Mouse (Mus musculus): ENCODE data around the gene Mfn2.

The Mfn2 gene

GRCm38 (mm10) chr4:147918459-147919121 lies 14.1 kb upstream of the Mfn2 start:
- peak; percentile 49 to 62 for DNase-seq (ENCODE audit: low spot score in 2 of 2)

GRCm38 (mm10) chr4:147909486-147909885 lies 5.0 kb upstream of the Mfn2 start:
- no peak for DNase-seq (ENCODE audit: low spot score in 2 of 2)

GRCm38 (mm10) chr4:147906230-147906629 lies 1.7 kb upstream of the Mfn2 start:
- no peak for DNase-seq (ENCODE audit: low spot score in 2 of 2)

DNA sequence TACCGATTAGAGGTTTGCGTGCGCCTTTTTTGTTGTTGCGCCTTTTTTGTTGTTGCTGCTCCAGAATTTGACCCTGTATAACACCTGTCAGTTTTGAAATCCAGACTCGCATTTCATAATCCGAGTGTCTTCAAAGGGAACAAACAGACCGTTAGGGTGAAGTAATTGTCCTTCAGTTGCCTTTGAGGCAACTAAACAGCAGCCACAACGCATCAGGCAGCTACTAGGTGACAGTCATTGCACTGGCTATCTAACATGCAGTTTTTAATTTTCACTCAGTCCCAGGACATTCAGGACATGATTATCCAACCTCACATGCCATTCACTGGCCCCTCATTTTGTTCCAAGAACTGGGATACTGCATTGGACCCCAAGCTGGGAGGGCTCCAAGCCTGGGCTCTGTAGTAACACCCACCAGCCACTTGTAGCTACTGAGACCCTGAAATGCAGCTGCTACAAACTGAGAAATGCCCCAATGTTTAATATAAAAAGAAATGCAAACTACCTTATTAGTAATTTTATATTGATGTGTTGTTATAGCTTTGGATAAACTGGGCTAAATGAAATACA lies 671 bp upstream of the Mfn2 start:
- peak in 1 of 2 experiments; percentile 19 for DNase-seq (ENCODE audit: low spot score in 2 of 2)

DNA sequence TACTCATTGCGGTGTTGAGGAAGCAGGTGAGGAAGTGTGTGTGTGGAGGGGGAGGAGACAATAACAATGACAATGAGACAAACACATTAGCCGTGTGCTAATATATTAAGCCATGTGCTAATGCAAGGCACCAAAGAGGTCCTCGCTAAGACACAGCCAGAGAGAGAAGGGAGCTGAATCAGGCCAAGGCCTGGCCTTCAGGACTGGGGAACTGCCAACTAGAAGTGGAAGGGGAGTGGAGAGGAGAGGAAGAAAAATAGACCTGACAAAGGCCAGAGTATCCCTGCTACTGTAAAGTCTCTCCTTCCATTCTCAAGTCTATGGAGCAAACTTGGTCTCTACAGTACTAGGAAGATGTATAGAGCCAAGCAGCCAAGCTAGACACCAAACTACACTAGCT lies 903 bp downstream of the Mfn2 start:
- DNase-seq (ENCODE audit: low spot score in 2 of 2): no peak

DNA sequence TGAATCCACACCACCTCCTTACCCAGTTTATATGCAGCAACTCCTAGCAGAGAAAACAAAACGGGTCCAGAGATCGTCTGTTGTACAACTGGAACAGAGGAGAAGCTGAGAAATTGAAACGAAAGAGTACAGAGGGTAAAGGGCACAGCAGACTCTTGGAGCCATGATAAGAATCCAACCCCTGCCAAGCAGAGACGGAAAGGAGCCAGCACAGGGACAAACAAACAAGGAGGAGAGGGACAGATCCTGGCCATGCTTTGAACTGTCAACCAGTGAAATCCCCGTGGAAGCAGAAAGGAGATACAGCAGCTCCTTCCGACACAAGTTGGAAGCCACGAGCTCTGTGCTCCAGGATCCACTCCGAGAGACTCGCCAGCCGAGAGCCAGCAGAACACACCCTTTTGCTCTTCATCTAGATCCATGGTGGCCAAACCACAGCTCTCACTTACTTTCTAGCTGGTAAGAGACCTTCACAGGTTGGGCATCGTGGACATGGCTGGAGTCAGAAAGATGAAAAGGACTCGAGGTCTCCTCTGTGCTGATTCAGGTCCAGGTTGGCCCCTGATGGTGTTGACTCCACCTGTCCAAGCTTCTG lies 1.5 kb downstream of the Mfn2 start:
- DNase-seq (ENCODE audit: low spot score in 2 of 2): no peak

GRCm38 (mm10) chr4:147900452-147900851 lies 4.1 kb downstream of the Mfn2 start:
- no peak for DNase-seq (ENCODE audit: low spot score in 2 of 2)

DNA sequence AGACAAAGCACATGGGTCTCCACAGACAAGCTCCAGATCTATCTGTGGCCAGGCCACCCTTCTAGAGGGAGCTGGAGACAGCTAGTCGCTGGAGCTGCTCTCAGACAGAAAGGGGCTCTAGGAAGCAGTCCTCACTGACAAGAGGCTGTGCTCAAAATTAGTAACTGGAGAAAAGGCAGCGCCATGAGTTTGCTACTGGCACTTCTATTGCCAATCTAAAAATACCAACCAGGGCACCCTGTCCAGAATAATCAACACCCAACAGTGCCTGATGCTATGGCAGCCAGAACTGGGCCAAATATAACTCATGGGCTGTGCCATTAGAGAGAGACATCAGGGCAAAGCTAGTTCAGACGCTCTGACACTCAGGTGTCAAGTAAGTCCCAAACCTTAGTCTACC lies 7.2 kb downstream of the Mfn2 start:
- peak in 1 of 2 experiments; percentile 15 for DNase-seq (ENCODE audit: low spot score in 2 of 2)

DNA sequence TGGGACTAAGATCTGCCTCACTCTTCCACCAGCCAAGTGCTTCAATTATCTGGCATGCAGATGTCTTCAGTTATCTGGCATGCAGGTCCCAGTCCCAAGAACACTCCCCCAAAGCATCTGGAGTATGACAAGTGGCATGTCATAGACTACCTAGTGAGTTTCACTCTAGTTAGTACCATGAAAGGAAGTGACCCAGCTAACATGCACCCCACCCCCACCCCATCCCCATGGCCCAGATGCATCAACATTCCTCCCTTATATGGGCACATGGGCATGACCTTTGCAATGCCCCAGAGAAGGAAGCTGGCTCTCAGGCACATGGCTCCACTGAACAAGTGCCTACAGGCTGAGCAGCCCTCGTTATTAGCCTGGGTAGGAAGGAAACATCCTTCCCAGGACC lies 8.1 kb downstream of the Mfn2 start:
- DNase-seq (ENCODE audit: low spot score in 2 of 2): no peak

DNA sequence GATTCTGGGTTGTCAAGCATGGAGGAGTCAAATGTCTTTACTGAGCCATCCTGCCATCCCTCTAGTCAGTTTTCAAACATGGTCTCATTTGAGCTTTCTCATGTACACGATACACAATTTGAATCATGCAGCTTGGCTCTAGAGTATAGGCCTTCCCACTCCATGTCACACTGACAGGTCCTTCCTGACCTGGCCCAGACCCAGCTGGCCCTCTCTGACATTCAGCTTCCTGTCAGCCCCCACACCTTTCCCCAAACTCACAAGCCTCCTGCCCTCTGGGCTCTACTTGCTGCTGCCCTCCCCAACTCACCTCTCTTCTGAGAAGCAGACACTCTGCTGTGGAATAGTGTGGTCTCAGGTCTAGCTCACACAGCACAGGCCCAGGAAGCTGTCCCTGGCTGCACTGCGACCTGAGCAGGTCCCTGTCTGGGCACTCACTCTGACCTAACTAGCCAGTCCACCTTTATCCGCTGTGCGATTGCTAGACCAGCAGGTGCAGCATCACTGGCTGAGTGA lies 8.6 kb downstream of the Mfn2 start:
- DNase-seq (ENCODE audit: low spot score in 2 of 2): no peak

- DNase-seq (ENCODE audit: low spot score in 2 of 2): no peak
These were observed 14.2 kb downstream of the Mfn2 start for GRCm38 (mm10) chr4:147890341-147890740.

GRCm38 (mm10) chr4:147888237-147888636 lies 16.3 kb downstream of the Mfn2 start:
- DNase-seq (ENCODE audit: low spot score in 2 of 2): no peak

GRCm38 (mm10) chr4:147887277-147887676 lies 17.2 kb downstream of the Mfn2 start:
- no peak for DNase-seq (ENCODE audit: low spot score in 2 of 2)

GRCm38 (mm10) chr4:147886158-147886557 lies 18.3 kb downstream of the Mfn2 start:
- DNase-seq (ENCODE audit: low spot score in 2 of 2): no peak

GRCm38 (mm10) chr4:147884138-147884537 lies 20.4 kb downstream of the Mfn2 start:
- no peak for DNase-seq (ENCODE audit: low spot score in 2 of 2)

- DNase-seq (ENCODE audit: low spot score in 2 of 2): no peak
These were observed 21.5 kb downstream of the Mfn2 start for GRCm38 (mm10) chr4:147883041-147883440.

DNA sequence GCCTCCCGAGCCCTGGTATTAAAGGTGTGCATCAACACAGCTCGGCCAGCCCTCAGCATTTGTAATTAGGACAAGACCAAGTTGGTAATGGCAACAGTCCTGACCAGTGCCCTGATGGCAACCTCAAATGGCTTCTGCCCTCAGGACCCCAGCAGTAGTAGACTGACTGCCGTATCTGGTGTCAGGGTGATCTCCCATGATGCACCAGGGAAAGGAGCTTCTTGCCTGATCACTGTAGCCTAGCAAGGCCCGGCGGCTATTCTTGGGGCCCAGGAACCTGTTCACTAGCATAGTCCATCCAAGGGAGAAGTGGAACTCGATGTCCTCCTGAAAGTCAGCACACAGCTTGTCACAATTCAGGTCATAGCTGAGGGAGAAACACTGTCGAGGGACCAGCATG lies 22.7 kb downstream of the Mfn2 start:
- DNase-seq (ENCODE audit: low spot score in 2 of 2): no peak

GRCm38 (mm10) chr4:147879865-147880264 lies 24.6 kb downstream of the Mfn2 start:
- DNase-seq (ENCODE audit: low spot score in 2 of 2): no peak

DNA sequence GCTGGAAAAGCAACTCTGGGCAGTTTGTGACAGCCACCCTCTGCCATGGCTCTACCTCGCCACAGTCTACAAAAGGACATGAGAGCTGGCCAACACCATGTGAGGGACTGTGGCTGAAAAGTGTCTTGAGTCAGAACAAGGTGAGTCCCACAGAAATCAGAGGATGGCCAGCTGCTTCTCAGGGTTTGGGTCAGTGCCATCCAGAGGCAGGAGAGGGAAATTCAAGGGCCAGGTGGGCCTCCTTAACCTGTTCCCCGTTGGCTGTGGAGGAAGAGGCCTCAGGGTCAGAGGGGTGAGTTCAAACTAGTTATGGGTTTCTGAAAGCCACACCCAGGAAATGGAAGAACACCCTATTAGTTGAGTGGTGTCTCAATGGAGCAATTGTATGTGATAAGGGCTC lies 25.0 kb downstream of the Mfn2 start:
- DNase-seq (ENCODE audit: low spot score in 2 of 2): no peak

- DNase-seq (ENCODE audit: low spot score in 2 of 2): no peak
These were observed 26.0 kb downstream of the Mfn2 start for GRCm38 (mm10) chr4:147878537-147878936.

- no peak for DNase-seq (ENCODE audit: low spot score in 2 of 2)
These were observed 28.5 kb downstream of the Mfn2 start for GRCm38 (mm10) chr4:147875852-147876575.

DNA sequence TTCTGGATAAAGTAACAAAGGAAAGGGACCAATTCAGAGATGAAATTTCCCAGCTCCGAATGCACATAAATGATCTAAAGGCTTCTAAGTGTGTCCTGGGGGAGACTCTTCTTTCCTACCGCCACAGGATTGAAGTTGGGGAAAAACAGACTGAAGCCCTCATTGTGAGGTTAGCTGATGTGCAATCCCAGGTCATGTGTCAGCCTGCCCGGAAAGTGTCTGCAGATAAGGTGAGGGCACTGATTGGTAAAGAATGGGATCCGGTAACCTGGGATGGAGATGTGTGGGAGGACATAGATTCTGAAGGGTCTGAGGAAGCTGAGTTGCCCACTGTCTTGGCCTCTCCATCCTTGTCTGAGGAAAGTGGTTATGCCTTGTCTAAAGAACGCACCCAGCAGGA lies 35.3 kb downstream of the Mfn2 start:
- DNase-seq (ENCODE audit: low spot score in 2 of 2): no peak

Data from right cerebral cortex, adult 2 months (tissue).